Mouse (Mus musculus): ENCODE results near the gene Rab11fip3.
A peak's percentile ranks its signal among the peaks of the same experiment; 100 is the strongest.

The Rab11fip3 gene

DNA sequence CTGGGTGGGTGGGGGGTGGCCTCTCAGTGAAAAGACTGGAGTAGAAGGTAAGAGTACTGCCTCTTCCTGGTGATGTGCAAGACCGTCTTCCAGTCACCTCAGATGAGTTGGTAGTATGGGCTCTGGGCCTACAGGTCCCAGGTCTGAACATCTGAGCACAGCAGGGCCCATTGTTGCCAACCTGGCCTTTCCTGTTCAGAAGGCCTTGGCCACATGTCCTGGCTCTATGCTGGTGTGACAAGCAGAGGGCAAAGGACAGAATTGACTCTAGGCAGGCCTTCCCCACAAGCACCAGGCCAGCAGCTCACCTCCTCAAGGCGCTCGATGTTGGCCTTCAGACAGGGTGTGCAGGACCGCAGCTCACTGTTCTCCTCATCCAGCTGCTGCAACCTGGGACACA, 77.1 kb downstream of the Rab11fip3 start:
- TF ChIP-seq GATA4 (IDR thresholded peaks at IDR 0.05; ENCODE audit: insufficient replicate concordance, low read length), result no peak

DNA sequence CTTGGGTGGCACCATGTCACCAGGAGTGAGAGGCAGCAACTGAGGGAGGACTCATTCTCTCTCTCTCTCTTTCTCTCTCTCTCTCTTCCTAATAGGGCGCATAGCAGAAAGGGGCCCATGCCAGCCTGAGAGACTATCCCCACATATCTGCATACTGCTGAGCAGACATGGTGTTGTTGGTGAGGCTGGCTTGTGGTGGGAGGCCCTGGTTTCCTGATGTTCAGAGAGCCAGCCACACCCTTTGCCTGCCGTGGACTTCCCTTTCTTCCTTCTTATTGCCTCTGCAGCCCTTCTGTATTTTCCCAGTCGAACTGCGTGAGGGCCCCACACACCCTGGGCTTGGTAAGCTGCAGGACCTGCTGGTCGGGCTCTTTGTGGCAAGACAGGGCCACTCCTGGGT, 79.0 kb downstream of the Rab11fip3 start:
- no peak for TF ChIP-seq GATA4 (IDR thresholded peaks at IDR 0.05; ENCODE audit: insufficient replicate concordance, low read length)

DNA sequence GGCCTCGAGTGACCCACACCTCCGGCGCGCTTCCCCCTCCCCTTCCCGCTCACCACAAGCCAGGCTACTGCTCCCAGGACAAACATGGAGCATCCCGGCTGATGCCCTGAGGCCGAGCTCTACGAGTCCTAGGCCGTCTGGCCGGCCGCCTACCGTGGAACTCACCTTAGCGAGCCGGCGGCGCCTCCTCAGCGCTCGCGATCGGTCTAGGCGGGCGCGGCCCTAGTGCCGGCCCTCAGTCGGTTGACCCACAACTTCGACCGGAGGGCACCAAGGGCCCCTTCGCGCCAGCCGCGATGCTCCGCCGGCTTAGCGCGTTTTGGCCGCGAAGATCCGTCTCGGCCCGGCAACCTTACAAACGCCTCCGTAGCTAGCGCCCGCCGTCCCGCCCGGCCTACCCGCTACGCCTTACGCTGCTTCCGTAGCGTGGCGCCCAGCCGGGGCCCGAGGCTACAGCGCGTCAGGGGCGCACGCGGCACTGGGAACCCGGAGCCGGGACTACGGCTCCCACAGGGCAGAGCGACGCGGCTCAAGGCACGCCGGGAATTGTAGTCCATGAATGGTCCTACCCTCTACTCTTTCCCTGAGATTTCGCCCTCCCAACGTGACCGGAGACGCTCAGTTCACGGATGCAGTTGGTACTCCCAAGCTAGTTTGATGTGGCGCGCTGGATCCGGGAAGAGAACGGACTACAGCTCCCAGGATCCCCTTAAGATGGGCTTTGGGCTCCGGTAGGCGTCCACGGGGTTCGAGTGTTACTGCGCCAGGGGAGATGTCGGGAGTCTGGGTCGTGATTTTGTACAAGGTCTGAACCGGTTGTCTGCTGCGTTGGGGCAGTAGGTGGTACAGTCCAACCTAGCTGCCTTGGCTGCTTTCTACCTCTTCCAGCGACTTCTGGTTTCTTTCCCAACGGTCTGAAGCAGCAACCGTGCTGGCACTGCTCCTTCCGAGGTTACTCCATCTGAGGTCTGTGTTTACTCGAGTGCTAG, 83.8 kb downstream of the Rab11fip3 start, which contains the start of gene Capn15:
TSS of gene Capn15 (minus strand) at position 491 of the 989 bp plus-strand sequence.
- peak; percentile 51; the same call in 1 of the 2 replicates for TF ChIP-seq GATA4 (IDR thresholded peaks at IDR 0.05; ENCODE audit: insufficient replicate concordance, low read length)

GRCm38 (mm10) chr17:25984556-25985305, 84.6 kb downstream of the Rab11fip3 start:
- no peak for TF ChIP-seq GATA4 (IDR thresholded peaks at IDR 0.05; ENCODE audit: insufficient replicate concordance, low read length)

DNA sequence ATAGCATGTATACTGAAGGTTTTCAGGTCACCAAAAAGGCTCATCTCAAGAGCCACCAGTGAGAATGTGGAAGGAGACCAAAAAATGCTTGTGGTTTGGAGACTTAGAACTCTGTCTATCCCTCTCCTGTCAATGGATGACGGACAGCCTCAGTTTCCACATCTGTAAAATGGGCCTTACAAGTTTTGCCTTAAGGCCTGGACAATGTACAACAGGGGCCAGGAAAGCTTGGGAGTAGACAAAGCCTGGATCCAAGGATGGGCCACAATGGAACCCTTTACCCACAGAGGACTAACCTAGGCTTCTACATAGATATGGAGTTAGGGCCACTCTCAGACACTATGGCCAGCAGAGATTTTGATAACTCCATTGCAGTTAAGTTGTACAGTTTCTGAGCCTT, 85.3 kb downstream of the Rab11fip3 start:
- TF ChIP-seq GATA4 (IDR thresholded peaks at IDR 0.05; ENCODE audit: insufficient replicate concordance, low read length), result no peak

- TF ChIP-seq GATA4 (IDR thresholded peaks at IDR 0.05; ENCODE audit: insufficient replicate concordance, low read length), result no peak
Observed at GRCm38 (mm10) chr17:25982913-25983312, 86.4 kb downstream of the Rab11fip3 start.

- no peak for TF ChIP-seq GATA4 (IDR thresholded peaks at IDR 0.05; ENCODE audit: insufficient replicate concordance, low read length)
Observed at GRCm38 (mm10) chr17:25980854-25981253, 88.5 kb downstream of the Rab11fip3 start.

DNA sequence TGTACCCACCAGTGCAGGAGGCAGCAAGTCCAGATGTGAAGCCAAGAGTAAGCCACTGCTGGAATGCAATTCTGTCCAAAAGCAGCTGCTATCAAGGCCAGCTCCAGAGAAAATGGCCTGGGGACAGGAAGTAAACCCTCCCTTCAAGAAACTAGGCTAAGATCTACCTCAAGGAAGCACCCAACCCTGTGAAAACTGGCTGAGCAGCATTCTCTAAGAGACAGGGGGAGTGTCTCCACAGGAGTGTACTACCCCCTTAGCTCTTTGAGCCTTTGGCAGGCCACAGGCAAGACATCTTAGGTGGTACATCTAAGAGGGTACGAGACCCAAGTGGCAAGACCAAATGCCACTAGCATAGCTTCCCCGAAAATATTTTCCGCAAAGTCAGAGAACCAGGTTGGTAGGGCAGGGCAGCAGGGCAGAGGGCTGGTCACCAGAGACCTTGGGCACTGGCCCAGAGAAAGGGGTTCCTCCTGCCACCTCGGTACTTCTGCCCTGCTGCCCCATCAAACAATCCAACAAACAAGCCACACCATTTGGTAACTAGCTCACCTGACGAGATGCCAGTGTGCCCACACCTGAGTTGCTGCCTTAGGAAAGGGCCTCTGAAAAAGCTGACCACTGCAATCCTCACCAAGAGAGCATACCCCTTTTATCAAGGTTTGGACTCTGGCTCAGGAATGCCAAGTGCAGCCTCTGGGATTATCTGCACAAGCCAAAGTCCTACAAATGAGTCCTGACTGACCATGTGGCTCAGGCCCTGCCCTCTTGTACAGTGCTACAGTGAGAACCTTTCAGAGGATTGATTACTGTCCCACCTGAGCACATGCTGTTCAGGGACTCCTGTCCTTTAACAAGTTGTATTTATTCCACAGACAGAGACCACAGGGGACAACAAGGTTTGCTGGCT, 89.3 kb downstream of the Rab11fip3 start:
- TF ChIP-seq GATA4 (IDR thresholded peaks at IDR 0.05; ENCODE audit: insufficient replicate concordance, low read length), result peak; percentile 17; the same call in 1 of the 2 replicates

GRCm38 (mm10) chr17:25970954-25971707, 98.2 kb downstream of the Rab11fip3 start:
- TF ChIP-seq GATA4 (IDR thresholded peaks at IDR 0.05; ENCODE audit: insufficient replicate concordance, low read length), result no peak

DNA sequence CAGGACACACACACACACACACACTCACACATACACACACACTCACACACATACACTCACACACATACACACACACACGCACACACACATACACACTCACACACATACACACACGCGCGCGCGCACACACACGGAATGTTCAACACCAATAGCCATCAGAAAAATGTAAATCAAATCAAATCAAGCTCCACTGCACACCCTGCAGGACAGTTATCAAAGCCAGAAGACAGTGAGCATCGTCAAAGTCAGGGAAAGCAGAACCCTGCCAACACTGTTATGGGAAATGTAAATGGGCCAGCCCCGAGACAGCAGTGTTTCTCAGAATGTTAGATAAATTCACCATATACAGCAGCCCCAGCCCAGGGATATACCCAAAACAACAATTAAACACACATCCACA, 98.9 kb downstream of the Rab11fip3 start:
- no peak for TF ChIP-seq GATA4 (IDR thresholded peaks at IDR 0.05; ENCODE audit: insufficient replicate concordance, low read length)

DNA sequence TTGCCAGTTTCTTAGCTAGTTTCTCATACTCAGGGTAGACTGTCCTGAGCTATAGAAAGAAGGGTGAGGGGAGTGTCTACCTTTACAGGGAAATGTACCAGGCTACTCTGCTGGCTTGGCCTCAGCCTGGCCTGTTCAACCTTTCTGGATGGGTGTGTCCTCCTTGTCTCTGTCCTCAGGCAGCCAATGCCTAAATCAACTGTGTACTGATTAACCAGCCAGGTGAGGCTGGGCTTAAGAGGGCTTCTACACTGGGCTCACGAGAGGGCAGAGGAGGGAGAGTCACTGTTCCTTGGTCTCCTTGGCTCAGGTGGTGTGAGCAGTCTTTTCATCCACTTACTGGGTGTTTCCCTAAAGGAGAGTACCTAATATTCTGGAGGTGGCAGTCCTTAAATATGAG, 101.2 kb downstream of the Rab11fip3 start:
- TF ChIP-seq GATA4 (IDR thresholded peaks at IDR 0.05; ENCODE audit: insufficient replicate concordance, low read length), result no peak

- TF ChIP-seq GATA4 (IDR thresholded peaks at IDR 0.05; ENCODE audit: insufficient replicate concordance, low read length), result no peak
Observed at GRCm38 (mm10) chr17:25967652-25968051, 101.7 kb downstream of the Rab11fip3 start.

- TF ChIP-seq GATA4 (IDR thresholded peaks at IDR 0.05; ENCODE audit: insufficient replicate concordance, low read length), result no peak
Observed at GRCm38 (mm10) chr17:25964271-25964670, 105.1 kb downstream of the Rab11fip3 start.

DNA sequence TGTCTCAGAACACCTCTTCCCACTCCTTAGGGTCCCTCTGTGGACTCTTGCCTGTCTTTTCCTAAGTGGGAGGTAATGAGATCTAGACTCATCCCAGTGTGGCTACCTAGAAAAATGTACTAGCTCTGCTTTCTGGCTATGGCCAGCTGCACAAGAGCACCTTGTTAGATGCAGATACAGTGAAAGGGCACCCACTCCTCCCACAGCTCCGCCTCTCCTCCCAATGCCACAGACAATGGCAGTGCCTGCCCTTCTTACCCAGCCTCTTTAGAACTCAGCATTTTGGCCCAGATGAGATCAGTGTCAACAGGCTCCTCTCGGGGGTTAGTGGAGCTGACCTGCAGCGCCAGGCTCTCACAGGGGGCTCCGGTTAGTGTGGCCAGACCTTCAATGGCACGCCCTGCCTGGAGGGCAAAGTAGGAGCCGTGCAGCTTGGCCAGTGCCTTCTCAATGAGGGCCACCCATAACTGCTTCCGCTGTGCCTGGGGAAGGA, 106.9 kb downstream of the Rab11fip3 start:
- no peak for TF ChIP-seq GATA4 (IDR thresholded peaks at IDR 0.05; ENCODE audit: insufficient replicate concordance, low read length)

Measured in liver, adult (tissue).